In genomic region chr11:119041750-119042465, GRCm38 (mm10) we compare ENCODE assay signal across 9 mouse cellular contexts. TPM values are rescaled to one million over a fixed set of nuclear protein-coding genes. Genes with fewer than 3 reads are reported as not detected.
A peak's percentile ranks its signal among the peaks of the same experiment; 100 is the strongest.
DNase-seq lines count a peak whose midpoint lies in the region; ATAC-seq lines count a peak whose summit lies in the region.
"Had no signal": no experiment of that assay in that cellular context is flagged by ENCODE, and none has a peak within 500 bp of the region (broad histone marks: within the 10 kb centered on the region; RNA-seq: fewer than 3 reads in every experiment).

No protein-coding gene starts in this region.

- peak overlapping the region; percentile 65 for H3K4me3 ChIP-seq in erythroblast, embryonic 14.5 days (replicated peaks)
- H3K4me3 ChIP-seq in forebrain, embryonic 11.5 days (ENCODE audit: low read depth, low read length): peak overlapping the region; percentile 63
- H3K4me3 ChIP-seq in liver, embryonic 11.5 days (ENCODE audit: low read depth, low read length): peak overlapping the region; percentile 75

- peaks cover 2% of the 10 kb centered on the region; the same call in 1 of the 2 replicates for H3K36me3 ChIP-seq in erythroblast, embryonic 14.5 days (ENCODE audit: control insufficient read depth)
- H3K36me3 ChIP-seq in forebrain, embryonic 11.5 days (ENCODE audit: control insufficient read depth, insufficient read depth, low read length): no peaks in the 10 kb centered on the region
- H3K36me3 ChIP-seq in liver, embryonic 11.5 days (ENCODE audit: control insufficient read depth, insufficient read depth, low read length): no peaks in the 10 kb centered on the region

- peaks cover 30% of the 10 kb centered on the region for H3K4me1 ChIP-seq in erythroblast, embryonic 14.5 days (ENCODE audit: control insufficient read depth)
- H3K4me1 ChIP-seq in forebrain, embryonic 11.5 days (replicated peaks; ENCODE audit: control insufficient read depth, insufficient read depth, low read length): peaks cover 50% of the 10 kb centered on the region
- peaks cover 53% of the 10 kb centered on the region for H3K4me1 ChIP-seq in liver, embryonic 11.5 days (replicated peaks; ENCODE audit: control insufficient read depth, insufficient read depth, low read length)

- H3K4me2 ChIP-seq in forebrain, embryonic 11.5 days (ENCODE audit: low read depth, low read length, severe bottlenecking): peak overlapping the region; percentile 98
- peak overlapping the region; percentile 92 for H3K4me2 ChIP-seq in liver, embryonic 11.5 days

- no peak for ATAC-seq in erythroblast, adult 5-6 weeks (replicated peaks; ENCODE audit: low FRiP score, poor library complexity, severe bottlenecking)
- ATAC-seq in forebrain, embryonic 11.5 days (replicated peaks; ENCODE audit: low FRiP score): peak; percentile 21
- ATAC-seq in liver, embryonic 11.5 days (replicated peaks; ENCODE audit: low FRiP score): no peak

- peak; percentile 47 to 49 for DNase-seq in B cell, adult 2 months
- DNase-seq in forebrain, embryonic 11.5 days (ENCODE audit: low spot score): peak; percentile 73
- peak; percentile 44 for DNase-seq in liver, embryonic 11.5 days (ENCODE audit: low spot score)
- no peak for DNase-seq in right cerebral cortex, postnatal 25 days
- no peak for DNase-seq in spleen, postnatal 4 days (ENCODE audit: low spot score in 2 of 2)
- no peak for DNase-seq in left cerebral cortex, adult 11 months (ENCODE audit: low spot score)

- peaks cover 99% of the 10 kb centered on the region for H3K27me3 ChIP-seq in erythroblast, embryonic 14.5 days (ENCODE audit: control insufficient read depth)
- peaks cover 78% of the 10 kb centered on the region for H3K27me3 ChIP-seq in forebrain, embryonic 11.5 days (ENCODE audit: control insufficient read depth, insufficient read depth, low read length)
- peaks cover 86% of the 10 kb centered on the region for H3K27me3 ChIP-seq in liver, embryonic 11.5 days (replicated peaks; ENCODE audit: control insufficient read depth, insufficient read depth, low read length)

- H3K9ac ChIP-seq in forebrain, embryonic 11.5 days (ENCODE audit: low read length): peak overlapping the region; percentile 71
- no peak overlapping the region for H3K9ac ChIP-seq in liver, embryonic 11.5 days (ENCODE audit: low read depth, low read length)

- no peak overlapping the region for H3K27ac ChIP-seq in forebrain, embryonic 11.5 days (ENCODE audit: low read depth, low read length)
- H3K27ac ChIP-seq in liver, embryonic 11.5 days (ENCODE audit: low read depth, low read length): no peak overlapping the region

- H3K9me3 ChIP-seq in erythroblast, embryonic 14.5 days (ENCODE audit: control insufficient read depth, low read length): peaks cover 13% of the 10 kb centered on the region; the same call in 1 of the 2 replicates
- H3K9me3 ChIP-seq in forebrain, embryonic 11.5 days (ENCODE audit: control insufficient read depth, low read length): no peaks in the 10 kb centered on the region
- no peaks in the 10 kb centered on the region for H3K9me3 ChIP-seq in liver, embryonic 11.5 days (ENCODE audit: control insufficient read depth, low read length)

- under 1% methylated on average over 30 of the region's 31 CpGs for WGBS in forebrain, embryonic 11.5 days
- WGBS in liver, embryonic 11.5 days: 3% methylated on average over 31 of the region's 31 CpGs

RNA-seq across cellular contexts. Expression of gene Cbx8, which starts 1.1 kb away (rescaled TPM):
- polyA plus RNA-seq in erythroblast, embryonic 14.5 days (2012): 0.20 and 0.42 TPM in 2 replicates
- 0.38 and 0.42 TPM in 2 replicates for total RNA-seq in erythroblast, adult 5-6 weeks (2015; ENCODE audit: low replicate concordance)
- total RNA-seq in erythroblast, adult 5-6 weeks (2017; ENCODE audit: low replicate concordance): 0.70 and 1.4 TPM in 2 replicates
- polyA plus RNA-seq in forebrain, embryonic 11.5 days (2014; fragmentation: Nextera tagmentation; extraction: Ambion mirVana): 9.5 and 11.2 TPM in 2 replicates
- polyA plus RNA-seq in liver, embryonic 11.5 days (2014; fragmentation: Nextera tagmentation; extraction: Ambion mirVana): 6.5 and 7.1 TPM in 2 replicates

RNA-seq across cellular contexts. Expression of gene Cbx2, which starts 19.1 kb away (rescaled TPM):
- 0.09 and 0.10 TPM in 2 replicates for polyA plus RNA-seq in erythroblast, embryonic 14.5 days (2012)
- 0.19 and 0.42 TPM in 2 replicates for total RNA-seq in erythroblast, adult 5-6 weeks (2015; ENCODE audit: low replicate concordance)
- total RNA-seq in erythroblast, adult 5-6 weeks (2017; ENCODE audit: low replicate concordance): not detected in 2 replicates
- polyA plus RNA-seq in forebrain, embryonic 11.5 days (2014; fragmentation: Nextera tagmentation; extraction: Ambion mirVana): 101 and 103 TPM in 2 replicates
- polyA plus RNA-seq in liver, embryonic 11.5 days (2014; fragmentation: Nextera tagmentation; extraction: Ambion mirVana): 22.1 and 22.2 TPM in 2 replicates

RNA-seq across cellular contexts. Expression of gene Cbx4, which starts 44.1 kb away (rescaled TPM):
- 0.35 and 0.59 TPM in 2 replicates for polyA plus RNA-seq in erythroblast, embryonic 14.5 days (2012)
- total RNA-seq in erythroblast, adult 5-6 weeks (2015; ENCODE audit: low replicate concordance): 4.8 and 7.7 TPM in 2 replicates
- total RNA-seq in erythroblast, adult 5-6 weeks (2017; ENCODE audit: low replicate concordance): 4.3 and 9.4 TPM in 2 replicates
- 6.4 and 7.0 TPM in 2 replicates for polyA plus RNA-seq in forebrain, embryonic 11.5 days (2014; fragmentation: Nextera tagmentation; extraction: Ambion mirVana)
- polyA plus RNA-seq in liver, embryonic 11.5 days (2014; fragmentation: Nextera tagmentation; extraction: Ambion mirVana): 5.1 TPM in 2 replicates

RNA-seq across cellular contexts. Expression of gene Enpp7, which starts 53.9 kb away (rescaled TPM):
- not detected in 2 replicates for polyA plus RNA-seq in erythroblast, embryonic 14.5 days (2012)
- total RNA-seq in erythroblast, adult 5-6 weeks (2015; ENCODE audit: low replicate concordance): not detected in 2 replicates
- not detected in 2 replicates for total RNA-seq in erythroblast, adult 5-6 weeks (2017; ENCODE audit: low replicate concordance)
- not detected in 2 replicates for polyA plus RNA-seq in forebrain, embryonic 11.5 days (2014; fragmentation: Nextera tagmentation; extraction: Ambion mirVana)
- not detected in 2 replicates for polyA plus RNA-seq in liver, embryonic 11.5 days (2014; fragmentation: Nextera tagmentation; extraction: Ambion mirVana)
- total RNA-seq: left cerebral cortex, postnatal 10 days had no signal

Comparison
In these comparisons a context has a peak if more than half of its experiments do, and no peak if none do; other contexts are left out.
1. DNase-seq: peak in B cell, adult 2 months (2 of 2), forebrain, embryonic 11.5 days (single experiment) and liver, embryonic 11.5 days (single experiment); none in right cerebral cortex, postnatal 25 days (single experiment), spleen, postnatal 4 days (0 of 2) and left cerebral cortex, adult 11 months (single experiment).
2. RNA of gene Cbx2, which starts 19.1 kb away (polyA plus RNA-seq): 101 to 103 TPM in forebrain, embryonic 11.5 days and 22.1 to 22.2 TPM in liver, embryonic 11.5 days; 0.09 to 0.10 TPM in erythroblast, embryonic 14.5 days; every median in the first group is over 10 times any median in the second.
3. Peak in every context shown above with its lines, with median percentiles within 50 percentile points of each other: H3K4me3 ChIP-seq.